Mouse (Mus musculus) CH12.LX (cell line): ENCODE data around the gene Hdac9.

Source experiments
- CTCF ChIP-seq, 2 experiments: IDR thresholded peaks in 1 of 2; conservative IDR thresholded peaks in 1 of 2; 2 replicates each; pipeline ENCODE4 v1.5.1; 2011 to 2012; ENCODE audit warnings: low read depth in 2 of 2, low read length in 2 of 2, improper control_type of control experiment in 1 of 2, inconsistent platforms in 1 of 2, mild to moderate bottlenecking in 1 of 2, moderate library complexity in 1 of 2
- POLR2A ChIP-seq: IDR thresholded peaks from 2 replicates; pipeline ENCODE4 v1.6.1; 2011; ENCODE audit warnings: low read depth, mild to moderate bottlenecking, improper control_type of control experiment, low read length

DNA sequence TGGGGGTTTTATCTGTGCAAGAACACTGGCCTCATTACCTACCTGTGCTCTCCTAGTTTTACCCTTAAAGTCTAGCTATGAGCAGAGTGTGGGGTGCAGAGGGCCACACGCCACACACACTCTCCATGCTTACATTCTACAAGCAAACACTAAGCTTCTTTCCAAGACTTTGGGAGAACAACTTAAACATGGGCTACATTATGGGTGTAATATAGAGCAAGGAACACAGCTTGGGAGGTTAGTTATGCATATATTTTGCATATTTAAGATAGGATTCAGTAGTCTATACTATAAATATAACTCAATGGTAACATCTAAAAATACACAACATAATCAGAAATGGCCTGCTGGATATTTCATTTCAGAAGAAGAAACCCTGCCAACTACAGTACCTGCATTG lies 80.8 kb downstream of the Hdac9 start:
- no peak for TF ChIP-seq POLR2A
- TF ChIP-seq CTCF (conservative IDR thresholded peaks at IDR 0.05 in 1 of 2, IDR thresholded peaks at IDR 0.05 in 1 of 2; ENCODE audit: low read depth in 2 of 2, low read length in 2 of 2): no peak
